Mouse (Mus musculus): ENCODE measurements around the gene Ubald1.

Ubald1 gene

DNA sequence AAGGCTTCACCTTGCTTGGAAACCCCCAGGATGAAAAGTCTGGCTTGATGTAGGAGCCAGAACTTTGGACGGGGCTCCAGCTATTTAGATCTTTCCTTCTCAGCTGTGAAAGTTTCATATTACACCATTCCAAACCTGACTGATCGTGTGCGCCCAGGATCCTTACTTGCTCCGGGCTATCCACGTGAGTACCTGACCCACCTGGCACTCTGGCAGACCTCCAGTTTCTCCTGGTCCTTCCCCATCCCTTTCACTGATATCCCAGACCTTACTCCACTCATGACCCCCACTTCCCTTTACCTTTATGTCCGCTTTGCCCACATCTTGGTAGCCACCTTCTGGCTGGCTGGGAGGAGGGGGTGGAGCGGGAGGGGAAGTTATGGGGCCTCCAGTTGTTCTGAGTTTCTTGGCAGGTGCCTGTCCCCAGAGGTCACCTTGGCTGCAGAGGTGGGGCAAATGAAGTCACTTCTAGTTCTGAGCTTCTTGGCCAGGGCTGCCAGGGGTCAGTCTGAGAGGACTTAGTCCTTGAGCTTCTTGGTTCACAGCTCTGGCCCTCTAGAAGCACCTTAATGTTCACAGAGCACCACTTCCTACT lies 13.9 kb downstream of the Ubald1 start:
- DNase-seq: no peak

- no peak for DNase-seq
Observed at GRCm38 (mm10) chr16:4863742-4864141, 16.4 kb downstream of the Ubald1 start.

- peak; percentile 78 for DNase-seq
Observed at GRCm38 (mm10) chr16:4862863-4863483, 17.1 kb downstream of the Ubald1 start.

GRCm38 (mm10) chr16:4861392-4861791 lies 18.7 kb downstream of the Ubald1 start:
- peak; percentile 44 for DNase-seq

DNA sequence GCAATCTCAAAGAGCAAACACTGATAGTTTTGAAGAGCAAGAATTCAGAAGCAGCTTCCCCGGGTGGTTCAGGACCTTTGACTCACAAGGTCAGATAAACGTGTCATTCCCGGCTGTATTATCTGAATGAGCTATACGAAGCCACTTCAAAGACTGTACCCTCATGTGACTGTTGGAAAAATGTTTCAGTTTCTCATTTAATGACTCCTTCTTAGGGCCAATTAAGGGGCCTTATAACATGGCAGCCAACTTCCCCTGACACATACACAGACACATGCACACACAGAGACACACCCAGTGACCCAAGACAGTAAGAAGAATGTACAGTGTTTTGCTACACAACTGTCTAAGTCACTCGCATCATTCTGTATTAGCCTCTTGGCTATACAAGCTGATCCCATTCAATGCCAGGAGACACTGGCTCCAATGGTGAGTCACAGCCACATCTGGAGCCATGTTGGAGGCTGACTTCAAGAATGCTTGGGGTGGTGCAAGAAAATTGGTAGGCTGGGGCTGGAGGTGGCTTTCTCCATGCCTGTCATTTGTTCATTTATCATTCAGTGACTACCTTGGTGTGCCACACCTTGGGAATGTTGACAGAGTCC lies 25.0 kb downstream of the Ubald1 start:
- DNase-seq: no peak

GRCm38 (mm10) chr16:4850938-4851628 lies 29.0 kb downstream of the Ubald1 start:
- DNase-seq: no peak

- DNase-seq: no peak
Observed at GRCm38 (mm10) chr16:4850361-4850760, 29.8 kb downstream of the Ubald1 start.

GRCm38 (mm10) chr16:4848090-4848489 lies 32.0 kb downstream of the Ubald1 start:
- no peak for DNase-seq

GRCm38 (mm10) chr16:4847041-4847440 lies 33.1 kb downstream of the Ubald1 start:
- DNase-seq: no peak

GRCm38 (mm10) chr16:4840231-4840630 lies 39.9 kb downstream of the Ubald1 start:
- DNase-seq: no peak

- DNase-seq: no peak
Observed at GRCm38 (mm10) chr16:4839552-4839951, 40.6 kb downstream of the Ubald1 start.

- DNase-seq: no peak
Observed at GRCm38 (mm10) chr16:4837631-4838030, 42.5 kb downstream of the Ubald1 start.

GRCm38 (mm10) chr16:4835191-4835590 lies 44.9 kb downstream of the Ubald1 start, which contains the start of gene 4930562C15Rik:
TSS of gene 4930562C15Rik (plus strand) at chr16:4835416.
- no peak for DNase-seq

GRCm38 (mm10) chr16:4833858-4834257 lies 46.3 kb downstream of the Ubald1 start:
- DNase-seq: no peak

GRCm38 (mm10) chr16:4831650-4832419 lies 48.3 kb downstream of the Ubald1 start:
- peak; percentile 14 for DNase-seq

- DNase-seq: no peak
Observed at GRCm38 (mm10) chr16:4829271-4829900, 50.7 kb downstream of the Ubald1 start.

DNA sequence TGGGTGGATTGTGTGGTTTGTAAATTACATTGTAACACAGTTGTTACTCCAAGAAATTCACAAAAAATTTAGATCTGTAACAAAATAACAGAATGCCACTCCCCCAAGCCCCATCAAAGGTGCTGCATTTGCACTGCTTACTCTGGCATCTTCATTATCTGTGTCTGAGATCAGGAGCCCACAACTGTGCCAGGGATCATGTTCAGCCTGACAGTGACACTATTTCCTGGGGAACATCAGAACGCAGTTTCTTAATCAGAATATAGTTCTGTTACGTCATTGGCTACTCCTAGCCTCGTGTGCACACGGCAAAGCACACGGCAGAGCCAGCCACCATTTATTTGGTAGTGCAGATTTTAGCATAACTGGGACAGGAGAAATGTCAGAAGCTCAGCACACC lies 52.5 kb downstream of the Ubald1 start:
- DNase-seq: no peak

Data from thymus, postnatal 14 days (tissue).